Mouse (Mus musculus) adrenal gland, postnatal 25 days (tissue): ENCODE measurements around the gene Gmfg. TPM values are rescaled to one million over a fixed set of nuclear protein-coding genes. Genes with fewer than 3 reads are reported as not detected.

Experiments used
- DNase-seq: peaks from one replicate; pipeline ENCODE4 v3.0.0; 2021; ENCODE audit warnings: mixed read lengths
- long read RNA-seq: library from polyadenylated mRNA; stranded (forward); transcript quantifications from one replicate; pipeline ENCODE4 v2.0.0, GENCODE M21; 2021
- total RNA-seq: library from RNA; stranded (reverse); gene quantifications from 2 replicates; pipeline ENCODE4 v1.2.3, GENCODE M21; 2021

Gene Gmfg
- total RNA-seq, result 7.2 and 11.2 TPM in 2 replicates
- long read RNA-seq, partial matches to known transcripts, result 0 of 6 reads
- long read RNA-seq, other reads (novel, unspliced or antisense), result 1 of 6 reads

DNA sequence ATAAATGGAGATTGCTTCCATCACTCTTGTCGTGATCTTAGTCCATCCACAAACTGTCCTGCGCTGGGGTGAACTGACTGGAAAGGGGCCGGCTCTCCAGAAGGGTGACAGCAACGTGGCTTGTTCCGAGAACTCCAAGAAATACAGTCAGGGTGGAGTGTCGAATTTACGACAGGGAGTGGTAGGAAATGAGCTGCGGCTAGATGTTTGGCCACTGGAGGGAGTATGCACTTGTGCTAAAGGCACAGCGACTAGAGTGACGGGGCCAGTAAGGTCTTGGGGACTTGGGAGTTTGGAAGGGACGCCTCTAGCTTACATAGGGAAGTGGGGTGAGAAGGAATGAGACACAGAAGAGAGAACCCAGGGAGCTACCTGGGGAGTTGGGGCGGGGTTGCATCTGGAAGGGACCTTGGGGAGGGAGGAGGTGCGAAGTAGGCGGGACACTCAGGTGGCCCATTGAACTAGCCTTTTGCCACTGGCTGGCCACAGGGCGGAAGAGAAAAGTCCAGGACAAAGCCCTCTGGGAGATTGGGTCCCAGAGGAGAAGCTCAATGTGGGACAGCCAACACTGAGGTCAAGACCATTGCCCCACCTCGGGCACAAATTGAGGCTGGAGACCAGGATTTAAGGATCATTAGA, at the start of gene Gmfg:
Gene Gmfg, plus strand, starts transcription at position 516 of the 639 bp plus-strand sequence.
- DNase-seq, result peak; percentile 63

DNA sequence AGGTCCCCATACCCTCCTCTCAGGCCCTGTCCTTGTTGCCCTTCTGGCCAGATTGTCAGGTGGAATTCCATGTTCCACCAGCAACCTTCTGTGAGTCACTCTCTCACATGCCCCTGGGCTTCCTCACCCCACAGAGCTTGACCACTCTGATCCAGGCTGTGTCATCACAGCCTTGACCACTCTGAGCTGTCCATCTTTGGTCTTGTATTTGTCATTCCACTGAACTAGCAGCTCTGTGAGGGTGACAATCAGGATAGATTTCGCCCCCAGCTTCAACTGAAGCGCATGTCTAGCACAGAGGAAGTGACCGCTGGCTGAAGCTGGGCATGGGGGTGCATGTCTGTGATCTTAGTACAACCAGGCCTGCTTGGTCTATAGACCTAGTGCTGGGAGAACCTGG, 46.9 kb upstream of the Gmfg start:
- DNase-seq, result no peak

DNA sequence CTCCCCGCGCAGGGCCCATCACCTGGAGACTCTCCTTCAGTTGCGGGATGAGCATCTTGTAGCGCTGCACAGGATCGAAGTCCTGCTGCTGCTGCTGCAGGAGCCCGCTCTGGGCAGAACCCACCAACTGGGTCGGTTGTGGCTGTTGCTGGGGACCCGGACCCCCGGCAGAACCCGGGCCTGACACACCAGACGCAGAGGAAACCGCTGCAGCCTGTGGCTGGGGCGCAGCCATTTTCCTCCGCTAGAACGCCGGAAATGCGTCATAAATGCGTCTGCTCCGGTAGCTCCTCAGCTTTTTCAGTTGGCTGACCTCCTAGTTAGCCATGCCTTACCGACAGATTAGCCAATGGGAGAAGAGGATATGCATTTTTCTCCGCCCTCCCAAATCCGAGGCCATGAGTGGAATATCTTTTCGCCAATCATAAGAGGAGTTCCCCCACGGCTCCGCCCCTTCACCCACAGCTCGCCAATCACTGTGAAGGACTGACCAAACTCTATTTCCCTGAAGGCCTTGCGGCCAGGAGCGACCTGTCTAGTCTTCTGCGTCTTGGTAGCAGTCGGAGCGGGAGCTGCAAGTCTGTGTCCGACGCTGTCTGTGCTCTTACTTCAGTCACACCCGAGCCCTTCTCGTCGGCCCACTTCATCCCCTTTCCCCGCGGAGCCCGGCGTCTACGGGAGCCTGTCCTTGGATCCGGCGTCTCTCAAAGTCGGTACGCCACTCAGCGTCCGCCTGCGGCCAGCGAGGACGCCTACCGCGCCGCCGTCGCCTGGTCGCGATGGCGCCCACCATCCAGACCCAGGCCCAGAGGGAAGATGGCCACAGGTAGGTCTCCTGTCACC, 44.6 kb upstream of the Gmfg start, which contains the start of the genes Med29 and Paf1:
Gene Med29, minus strand, starts transcription at position 280 of the 843 bp plus-strand sequence.
Gene Paf1, plus strand, starts transcription at position 523 of the 843 bp plus-strand sequence.
- peak; percentile 91 for DNase-seq

DNA sequence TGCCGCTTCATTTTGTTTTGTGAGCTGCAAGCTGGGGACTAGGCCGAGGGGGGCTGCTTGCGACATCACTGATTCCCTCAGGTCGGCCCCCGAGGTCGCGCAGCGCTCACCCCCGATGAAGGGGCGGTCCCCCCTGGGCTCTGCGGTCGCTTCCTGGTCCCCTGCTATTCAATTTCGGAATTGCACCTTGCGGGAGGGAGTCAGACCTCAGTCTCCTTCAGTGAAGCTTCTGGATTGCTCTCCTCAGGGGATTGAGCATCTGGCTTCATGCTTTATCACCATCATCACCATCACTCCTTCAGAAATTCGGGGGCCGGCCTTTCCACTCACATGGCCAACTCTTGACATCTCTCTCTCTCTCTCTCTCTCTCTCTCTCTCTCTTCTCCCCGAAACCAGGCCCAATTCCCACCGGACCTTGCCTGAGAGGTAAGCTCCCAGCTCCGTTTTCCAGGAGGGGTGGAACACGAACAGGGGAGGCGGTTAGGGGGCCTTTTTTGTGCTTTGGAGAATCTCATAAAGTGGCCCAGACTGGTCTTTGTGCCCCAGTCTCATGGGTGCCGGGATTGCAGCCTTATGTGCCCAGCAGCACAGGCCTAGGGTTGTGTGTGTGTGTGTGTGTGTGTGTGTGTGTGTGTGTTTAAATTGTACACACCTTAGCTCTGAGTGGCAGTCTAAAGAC, 43.8 kb upstream of the Gmfg start:
- no peak for DNase-seq

DNA sequence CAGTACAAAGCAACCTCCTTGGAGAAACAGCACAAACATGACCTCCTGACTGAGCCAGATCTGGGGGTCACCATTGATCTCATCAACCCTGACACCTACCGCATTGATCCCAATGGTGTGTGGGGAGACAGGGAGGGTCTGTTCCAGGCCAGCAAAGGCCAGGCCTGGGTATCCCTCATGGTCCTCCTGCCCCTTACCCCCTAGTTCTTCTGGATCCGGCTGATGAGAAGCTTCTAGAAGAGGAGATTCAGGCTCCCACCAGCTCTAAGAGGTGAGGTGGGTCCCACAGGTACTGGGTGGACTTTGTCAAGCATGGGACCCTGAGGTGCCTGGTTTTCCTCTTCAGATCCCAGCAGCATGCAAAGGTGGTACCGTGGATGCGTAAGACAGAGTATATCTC, 41.8 kb upstream of the Gmfg start:
- no peak for DNase-seq

DNA sequence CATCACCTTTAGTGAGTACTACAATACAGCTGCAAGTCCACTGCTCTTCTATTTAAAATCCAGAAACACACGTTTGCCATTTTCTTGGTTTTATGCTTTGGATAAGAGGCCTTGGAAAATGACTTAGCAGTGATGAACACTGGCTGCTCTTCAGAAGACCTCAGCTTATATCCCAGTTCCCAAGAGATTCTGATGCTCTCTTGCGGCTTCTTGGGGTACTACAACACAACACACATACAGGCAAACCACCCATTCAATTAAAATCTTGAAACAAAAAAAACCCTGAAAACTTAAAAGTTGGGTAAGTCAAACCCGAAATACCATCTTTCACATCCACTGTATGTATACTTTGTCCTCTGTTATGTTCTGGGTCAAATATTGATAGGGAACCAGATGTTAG, 39.2 kb upstream of the Gmfg start:
- DNase-seq, result no peak

DNA sequence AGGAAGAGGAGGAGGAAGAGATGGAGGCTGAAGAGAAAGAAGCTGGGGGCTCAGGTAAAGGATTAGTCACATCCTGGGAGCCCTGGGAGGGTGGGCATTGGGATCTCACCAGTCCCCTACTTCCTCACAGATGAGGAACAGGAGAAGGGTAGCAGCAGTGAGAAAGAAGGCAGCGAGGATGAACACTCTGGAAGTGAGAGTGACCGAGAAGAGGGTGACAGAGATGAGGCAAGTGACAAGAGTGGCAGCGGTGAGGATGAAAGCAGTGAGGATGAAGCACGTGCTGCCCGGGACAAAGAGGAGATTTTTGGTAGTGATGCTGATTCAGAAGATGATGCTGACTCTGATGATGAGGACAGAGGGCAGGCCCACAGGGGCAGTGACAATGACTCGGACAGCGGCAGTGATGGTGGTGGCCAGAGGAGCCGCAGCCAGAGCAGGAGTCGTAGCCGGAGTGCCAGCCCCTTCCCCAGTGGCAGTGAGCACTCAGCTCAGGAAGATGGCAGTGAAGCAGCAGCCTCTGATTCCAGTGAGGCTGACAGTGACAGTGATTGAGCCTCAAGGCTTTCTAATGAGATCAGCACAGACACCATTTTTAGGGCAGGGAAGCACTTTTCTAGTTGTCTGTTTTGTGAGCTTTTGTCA, 38.4 kb upstream of the Gmfg start:
- DNase-seq, result no peak

DNA sequence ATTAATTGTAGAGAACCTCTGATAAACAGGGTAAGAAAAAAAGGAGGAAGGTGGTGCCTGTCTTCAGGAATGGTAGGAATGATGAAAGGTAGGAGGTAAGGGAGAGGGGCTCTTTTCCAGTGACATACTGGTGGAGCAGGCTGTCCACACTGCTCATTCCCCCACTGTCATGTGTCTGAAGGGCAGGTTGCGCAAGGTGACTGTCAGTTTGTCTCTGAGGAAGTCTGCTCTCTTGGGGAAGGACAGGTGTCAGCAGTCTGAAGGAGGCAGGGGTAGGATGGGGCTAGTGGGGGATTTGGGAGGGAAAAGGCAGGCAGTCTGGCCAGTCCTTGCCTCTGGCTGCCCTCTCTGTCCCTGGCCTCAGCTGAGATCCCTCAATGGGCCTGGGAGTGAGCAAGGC, 36.2 kb upstream of the Gmfg start:
- no peak for DNase-seq

DNA sequence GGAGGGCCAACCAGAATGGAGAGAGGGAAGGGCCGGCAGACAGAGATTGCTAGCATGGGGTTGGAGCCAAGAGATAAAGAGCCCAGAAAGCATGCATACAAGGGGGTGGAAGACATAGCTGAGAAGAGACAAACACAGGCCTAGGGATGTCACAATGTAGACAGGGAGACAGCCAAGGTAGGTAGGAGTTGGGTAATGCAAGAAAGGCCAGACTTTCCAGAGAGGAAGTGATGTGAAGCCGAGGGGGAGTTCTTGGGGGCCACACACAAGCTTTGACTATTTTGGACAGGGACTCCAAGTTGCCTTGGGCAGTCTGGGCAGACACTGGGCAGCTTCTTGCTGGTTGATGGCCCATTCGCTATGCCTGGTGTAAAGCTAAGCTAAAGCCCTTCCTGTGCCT, 35.3 kb upstream of the Gmfg start:
- DNase-seq, result no peak

DNA sequence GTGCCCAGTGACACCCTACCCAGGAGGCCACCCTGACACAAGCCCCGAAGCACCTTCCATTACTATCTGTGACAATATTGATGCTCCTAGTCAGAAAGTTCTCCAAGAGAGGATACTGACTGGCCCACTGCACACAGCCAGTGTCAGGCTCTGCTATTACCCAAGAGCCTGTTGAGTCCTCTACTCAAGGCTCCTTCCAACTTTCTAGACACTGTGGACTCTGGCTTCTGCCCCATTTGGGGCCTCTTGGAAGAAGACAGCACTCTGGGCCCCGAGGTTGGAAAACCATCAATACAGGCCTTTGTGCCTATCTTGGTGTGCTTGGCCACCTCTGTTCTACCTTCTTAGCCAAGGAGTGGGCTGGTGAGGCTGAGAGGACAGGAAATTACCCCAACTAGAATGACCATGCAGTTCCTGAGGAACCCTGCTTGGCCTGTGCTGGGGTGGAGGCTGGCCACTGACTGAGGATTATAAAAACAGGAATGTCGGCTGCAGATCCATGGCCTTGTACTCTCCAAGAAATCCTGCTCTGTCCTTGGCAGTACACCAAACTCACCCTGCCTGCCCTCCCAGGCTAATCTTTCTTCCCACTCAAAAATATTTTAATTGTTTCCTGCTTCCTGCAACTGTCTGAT, 26.3 kb upstream of the Gmfg start:
- peak; percentile 64 for DNase-seq

DNA sequence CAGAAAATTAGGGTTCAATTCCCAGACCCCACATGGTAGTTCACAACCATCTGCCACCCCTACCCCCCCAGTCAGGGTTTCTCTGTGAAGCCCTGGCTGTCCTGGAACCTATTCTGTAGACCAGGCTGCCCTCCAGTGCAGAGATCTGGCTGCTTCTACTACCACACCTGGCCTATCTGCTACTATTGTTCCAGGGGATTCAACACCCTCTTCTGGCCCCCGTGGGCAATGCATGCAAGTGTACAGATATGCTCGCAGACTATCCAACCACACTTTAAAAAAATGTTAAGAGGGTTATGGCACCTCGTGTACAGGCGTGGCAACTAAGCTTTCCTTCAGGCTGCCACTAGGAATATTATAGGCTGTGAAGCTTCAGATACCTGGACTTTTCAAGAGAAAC, 24.4 kb upstream of the Gmfg start:
- no peak for DNase-seq

DNA sequence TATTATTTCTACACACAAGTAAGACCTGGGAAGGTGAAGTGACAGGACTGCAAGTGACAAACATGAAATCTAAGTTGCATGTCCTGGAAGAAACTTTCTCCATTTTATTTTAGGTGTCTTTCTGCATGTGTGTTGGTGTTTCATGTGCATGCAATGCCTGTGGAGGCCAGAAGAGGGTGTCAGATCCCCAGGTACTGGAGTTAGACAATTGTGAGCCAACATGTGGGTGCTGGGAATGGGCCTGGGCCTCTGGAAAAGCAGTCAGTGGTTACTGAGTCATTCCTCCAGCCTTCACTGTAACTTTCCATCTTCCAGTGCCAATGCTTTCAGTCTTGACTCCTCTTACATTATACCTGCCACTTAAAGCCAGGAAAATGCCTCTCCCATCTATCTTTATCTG, 19.9 kb upstream of the Gmfg start:
- no peak for DNase-seq

DNA sequence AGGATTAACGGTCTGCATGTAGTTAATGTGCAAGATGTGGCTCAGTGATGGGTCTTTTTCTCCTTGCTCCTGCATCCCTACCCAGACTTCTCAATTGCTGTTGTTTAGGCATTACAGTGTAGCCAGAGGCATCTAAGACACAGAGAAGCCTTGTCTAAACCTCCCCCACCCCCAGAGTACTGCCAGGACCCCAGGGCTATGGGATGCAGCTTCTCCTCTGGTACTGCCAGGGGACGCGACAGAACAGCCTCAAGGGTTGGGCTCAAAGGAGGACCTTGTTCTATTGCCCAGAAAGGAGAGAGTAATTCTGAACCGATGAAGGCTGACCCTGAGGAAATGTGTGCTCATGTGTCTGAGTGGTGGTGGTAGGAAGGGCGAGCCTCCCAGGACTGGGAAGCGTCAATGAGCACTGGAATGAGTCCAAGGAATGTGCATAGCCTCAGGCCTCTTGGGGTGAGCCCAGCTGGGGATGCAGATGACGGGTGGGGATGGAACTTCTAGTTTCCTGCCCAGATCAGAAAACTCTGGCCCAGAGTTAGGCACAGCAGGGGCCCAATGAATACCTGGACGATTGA, 19.1 kb upstream of the Gmfg start:
- DNase-seq, result no peak

DNA sequence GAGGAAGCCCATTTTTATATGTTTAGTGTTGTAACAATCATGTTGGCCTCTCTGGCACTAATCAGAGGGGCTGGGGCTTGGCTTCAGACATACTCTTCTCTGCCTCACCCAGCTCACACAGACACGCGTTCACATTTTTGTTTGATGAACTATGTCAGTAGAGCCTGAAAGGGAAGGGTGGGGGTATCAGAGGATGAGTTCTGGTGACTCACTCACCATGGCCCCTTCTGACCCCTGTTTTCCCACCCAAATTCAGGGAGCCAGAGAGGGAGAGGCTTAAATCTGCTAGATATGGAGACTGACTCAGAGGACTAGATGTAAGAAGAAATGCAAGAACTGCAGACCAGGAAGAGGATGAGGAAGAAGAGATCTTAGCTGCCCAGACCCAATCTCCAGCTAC, 17.8 kb upstream of the Gmfg start:
- DNase-seq, result no peak

DNA sequence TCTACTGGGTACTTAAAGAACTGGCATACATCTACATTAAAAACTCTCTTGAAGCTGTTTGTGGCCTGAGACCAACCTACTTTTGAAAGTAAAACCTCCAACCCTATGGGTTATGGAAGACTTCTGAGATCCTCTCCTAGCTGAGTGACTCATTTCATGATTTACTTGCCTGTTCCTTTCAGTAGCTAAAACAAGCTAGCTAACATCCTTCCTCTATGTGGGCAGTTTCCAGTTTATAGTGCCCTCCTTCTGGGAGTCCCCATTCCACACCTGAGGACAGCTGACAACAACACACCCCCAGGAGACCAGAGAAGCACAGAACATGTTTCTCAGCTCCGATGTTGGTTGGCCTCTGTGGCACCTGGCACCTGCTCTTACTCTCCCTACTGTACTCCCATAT, 14.2 kb upstream of the Gmfg start:
- no peak for DNase-seq

DNA sequence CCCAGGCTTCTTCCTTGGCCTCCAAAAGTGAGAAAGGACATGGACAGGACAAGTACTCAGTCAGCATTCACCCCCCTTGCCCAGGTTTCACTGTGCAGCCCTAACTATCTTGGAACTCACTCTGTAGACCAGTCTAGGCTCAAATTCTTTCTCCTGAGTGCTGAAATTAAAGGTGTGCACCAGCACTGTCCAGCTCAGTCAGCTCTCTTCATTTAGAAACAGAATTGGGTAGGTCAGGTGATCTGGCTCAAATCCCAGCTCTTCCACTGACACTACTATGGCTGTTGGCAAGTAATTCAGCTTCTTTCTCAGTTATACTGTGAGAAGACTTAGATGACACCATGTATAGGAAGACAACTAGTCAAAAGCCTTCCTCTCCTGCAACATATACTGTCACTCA, 9.5 kb upstream of the Gmfg start:
- no peak for DNase-seq

DNA sequence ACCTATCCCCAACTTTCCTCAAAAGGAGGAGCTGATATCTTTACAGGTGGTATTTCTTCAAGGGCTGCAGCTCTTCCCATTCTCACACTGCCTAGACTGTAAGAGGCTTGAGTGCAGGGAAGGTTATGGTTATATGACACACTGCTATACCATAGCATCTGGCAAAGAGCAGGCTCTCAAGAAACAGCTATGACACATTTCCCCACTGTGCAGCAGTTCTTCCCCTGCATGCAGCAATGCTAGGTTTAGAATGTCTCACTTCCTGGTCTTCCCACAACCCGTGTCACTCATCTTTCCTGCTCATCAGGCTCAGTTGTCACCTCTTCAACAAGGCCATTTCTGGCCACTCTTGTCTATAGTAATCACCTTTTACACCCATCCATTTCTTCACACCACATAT, 6.7 kb upstream of the Gmfg start:
- DNase-seq, result no peak

DNA sequence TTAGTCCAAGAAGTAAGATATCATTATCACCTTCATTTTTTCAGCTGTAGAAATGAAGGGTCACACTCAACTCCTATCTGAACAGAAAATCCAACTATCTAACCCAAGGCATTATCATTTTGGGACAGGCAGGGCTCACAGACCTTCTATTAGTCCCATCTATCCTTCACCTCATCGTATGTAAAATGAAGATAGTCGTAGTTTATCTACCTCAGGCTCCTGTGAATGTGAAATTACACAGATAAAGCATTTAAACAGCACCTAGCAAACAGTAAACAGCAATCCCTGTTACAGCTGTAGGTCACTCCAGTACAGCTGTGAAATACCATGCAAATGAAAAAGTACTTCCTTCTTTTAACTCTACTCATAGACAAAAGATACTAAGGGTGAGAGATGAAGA, 5.0 kb upstream of the Gmfg start:
- no peak for DNase-seq

DNA sequence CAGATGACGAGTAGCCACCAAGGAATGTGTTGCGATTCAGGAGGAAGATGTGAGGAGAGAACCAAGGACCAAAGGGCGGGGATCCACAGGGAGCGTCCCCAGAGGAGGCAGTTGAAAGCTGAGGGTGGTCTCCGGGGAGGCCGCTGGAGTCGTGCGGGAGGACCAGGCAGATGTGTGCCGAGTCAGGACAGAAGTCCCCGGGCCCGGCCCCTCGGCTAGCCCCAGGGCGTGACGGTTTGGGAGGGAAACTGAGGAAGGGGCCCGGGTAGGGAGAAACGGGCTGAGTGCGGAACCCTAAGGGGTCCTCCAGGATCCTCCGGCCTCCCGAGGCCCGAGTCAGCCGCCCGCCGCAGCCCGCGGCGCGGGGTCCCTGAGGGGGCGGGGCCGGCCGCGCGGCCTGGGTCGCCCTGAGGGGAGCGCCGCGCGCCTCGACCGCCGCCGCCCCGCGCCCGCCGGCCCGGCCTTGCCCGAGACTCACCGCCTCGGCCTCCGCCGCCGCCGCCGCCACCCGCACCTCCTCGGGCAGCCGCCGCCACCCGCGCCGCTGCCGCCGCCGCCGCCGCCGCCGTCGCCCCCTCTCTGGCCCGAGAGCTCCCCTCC, 1.5 kb upstream of the Gmfg start:
- DNase-seq, result no peak

DNA sequence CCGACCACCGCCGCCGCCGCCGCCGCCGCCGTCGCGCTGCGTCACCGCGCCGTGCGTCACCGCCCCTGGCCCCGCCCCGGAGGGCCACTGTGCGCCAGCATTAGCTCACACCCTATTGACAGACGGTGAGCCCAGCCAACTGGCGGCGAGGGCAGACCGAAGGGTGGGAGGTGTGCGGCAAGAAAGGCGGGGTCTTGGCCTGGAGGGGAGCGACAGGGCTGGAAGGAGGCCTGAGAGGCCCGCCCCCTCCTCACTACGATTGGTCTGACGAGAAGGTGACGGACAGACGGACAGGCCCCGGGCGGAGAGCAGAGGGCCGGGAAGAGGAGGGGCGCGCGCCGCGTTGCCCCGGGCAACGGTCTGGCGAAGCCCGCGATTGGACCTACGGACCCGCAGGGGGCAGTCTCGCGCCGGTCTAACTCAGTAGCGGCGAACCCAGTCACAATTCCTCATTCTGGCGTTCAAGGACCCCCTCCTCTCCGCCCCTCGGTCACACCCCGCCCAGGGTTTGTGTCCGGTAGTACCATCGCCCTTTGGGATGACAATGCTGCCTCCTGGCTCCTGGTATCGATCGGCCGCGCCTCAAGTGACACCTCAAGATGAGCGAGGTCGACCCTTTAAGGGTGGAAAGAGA, 859 bp upstream of the Gmfg start:
- peak; percentile 100 for DNase-seq

DNA sequence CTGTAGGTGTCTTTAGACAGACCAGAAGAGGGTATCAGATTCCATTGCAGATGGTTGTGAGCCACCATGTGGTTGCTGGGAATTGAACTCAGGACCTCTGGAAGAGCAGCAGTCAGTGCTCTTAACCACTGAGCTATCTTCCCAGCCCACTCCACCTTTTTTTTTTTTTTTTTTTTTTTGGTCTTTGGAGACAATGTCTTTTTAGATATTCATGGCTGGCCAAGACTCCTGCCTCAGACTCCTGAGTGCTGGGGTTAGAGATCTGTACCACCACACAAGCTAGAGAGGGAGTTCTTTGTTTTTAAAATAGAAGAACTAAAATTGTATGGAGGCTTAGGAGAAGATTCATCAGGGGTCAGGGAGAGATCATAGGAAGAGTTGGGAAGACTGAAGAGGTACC, 717 bp downstream of the Gmfg start:
- no peak for DNase-seq
